Mouse (Mus musculus) lung, embryonic 15.5 days (tissue): Measurements from ENCODE around the gene 2300002M23Rik. TPM values are rescaled to one million over a fixed set of nuclear protein-coding genes. Genes with fewer than 3 reads are reported as not detected.

Source experiments
- ATAC-seq: fragments of 200-750 bp; cut with Nextera tagmentation; 2 replicates; pipeline ENCODE4 v1.8.0; 2017; ENCODE audit warnings: moderate number of reproducible peaks, borderline replicate concordance; ENCODE audit not compliant: low FRiP score, low TSS enrichment; ENCODE audit errors: extremely low read depth
- H3K27ac ChIP-seq: fragments of 300-500 bp; sonication (generic); 2 replicates; pipeline ENCODE4 v1.5.1; 2015; ENCODE audit warnings: moderate library complexity, mild to moderate bottlenecking, inconsistent platforms
- H3K27me3 ChIP-seq: fragments of 300-500 bp; sonication (generic); 2 replicates; pipeline ENCODE4 v1.6.1; 2015; ENCODE audit warnings: inconsistent platforms
- H3K36me3 ChIP-seq: fragments of 300-500 bp; sonication (generic); 2 replicates; pipeline ENCODE4 v1.6.1; 2015; ENCODE audit warnings: inconsistent platforms
- H3K4me1 ChIP-seq: fragments of 300-500 bp; sonication (generic); 2 replicates; pipeline ENCODE4 v1.6.1; 2015; ENCODE audit warnings: inconsistent platforms
- H3K4me2 ChIP-seq: fragments of 300-500 bp; sonication (generic); 2 replicates; pipeline ENCODE4 v1.6.1; 2015; ENCODE audit warnings: inconsistent platforms, mild to moderate bottlenecking, moderate library complexity
- H3K4me3 ChIP-seq: fragments of 300-500 bp; sonication (generic); 2 replicates; pipeline ENCODE4 v1.5.1; 2015; ENCODE audit warnings: mild to moderate bottlenecking, inconsistent platforms
- H3K9ac ChIP-seq: fragments of 300-500 bp; sonication (generic); 2 replicates; pipeline ENCODE4 v1.6.1; 2015; ENCODE audit warnings: inconsistent platforms
- H3K9me3 ChIP-seq: fragments of 300-500 bp; sonication (generic); 2 replicates; pipeline ENCODE4 v1.6.1; 2016; ENCODE audit warnings: inconsistent platforms
- WGBS: fragments of 180-500 bp; shearing (Covaris S2); methylation state at CpG from one replicate; pipeline ENCODE4 v1.1.7; 2015; 5-methylcytosine and 5-hydroxymethylcytosine counted together
- polyA plus RNA-seq: library from polyadenylated mRNA; unstranded; fragments of >200 nt; fragmentation: Nextera tagmentation; extraction: Ambion mirVana; gene quantifications from 2 replicates; pipeline ENCODE4 v1.2.1, GENCODE M21; 2015

Gene 2300002M23Rik
- polyA plus RNA-seq, 1 experiment from 2014 or later: 0.30 TPM

DNA sequence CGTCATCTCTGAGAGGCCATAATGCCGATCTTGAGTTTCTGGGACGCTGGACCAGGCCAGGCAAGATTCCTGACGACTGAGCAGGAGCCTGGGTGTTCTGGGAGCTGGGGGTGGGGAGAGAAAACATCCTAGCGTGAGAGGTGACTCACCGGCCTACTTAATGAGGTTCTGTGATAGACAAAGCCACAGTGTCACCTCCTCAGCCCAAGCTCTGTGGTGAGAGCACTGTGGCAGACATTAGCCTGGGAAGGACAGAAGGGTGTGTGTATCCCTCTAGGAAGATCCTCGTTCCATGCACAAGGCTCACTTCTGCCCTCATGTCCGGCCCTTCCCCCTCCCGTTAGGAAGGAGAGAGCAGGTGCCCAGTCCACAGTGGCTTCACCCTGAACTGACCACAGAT lies 9.9 kb upstream of the 2300002M23Rik start:
- Histone ChIP-seq H3K4me1 (no peaks in the 10 kb centered on the region), H3K36me3 (no peaks in the 10 kb centered on the region), H3K4me2 (no peak overlapping the region), H3K9ac (no peak overlapping the region), H3K27me3 (no peaks in the 10 kb centered on the region), H3K27ac (no peak overlapping the region), H3K4me3 (no peak overlapping the region), H3K9me3 (no peaks in the 10 kb centered on the region)
- no peak for ATAC-seq
- WGBS: 61% methylated on average over 9 of the region's 9 CpGs

DNA sequence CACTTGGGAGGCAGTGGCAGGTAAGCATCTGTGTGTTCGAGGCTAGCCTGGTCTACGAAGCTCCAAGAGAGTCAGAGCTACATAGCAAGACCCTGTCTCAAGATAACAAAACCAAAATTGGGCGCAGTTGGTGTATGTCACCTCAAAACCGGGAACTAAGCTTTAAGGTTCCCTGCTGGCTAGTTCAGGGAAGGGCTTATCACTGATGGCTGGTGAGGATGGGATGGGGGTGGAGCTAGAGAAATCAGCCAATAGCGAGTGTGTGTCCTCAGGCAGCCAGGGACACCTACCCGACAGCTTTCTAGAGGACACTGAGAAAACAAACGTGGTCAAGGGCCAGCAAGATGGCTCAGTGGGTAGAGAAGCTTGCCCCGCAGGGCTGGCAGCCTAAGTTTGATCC lies 9.0 kb upstream of the 2300002M23Rik start:
- H3K4me2 ChIP-seq: no peak overlapping the region
- ATAC-seq: no peak
- H3K36me3 ChIP-seq: no peaks in the 10 kb centered on the region
- no peak overlapping the region for H3K4me3 ChIP-seq
- H3K9me3 ChIP-seq: no peaks in the 10 kb centered on the region
- H3K4me1 ChIP-seq: no peaks in the 10 kb centered on the region
- no peak overlapping the region for H3K27ac ChIP-seq
- WGBS: 55% methylated on average over 8 of the region's 8 CpGs
- no peak overlapping the region for H3K9ac ChIP-seq
- no peaks in the 10 kb centered on the region for H3K27me3 ChIP-seq

DNA sequence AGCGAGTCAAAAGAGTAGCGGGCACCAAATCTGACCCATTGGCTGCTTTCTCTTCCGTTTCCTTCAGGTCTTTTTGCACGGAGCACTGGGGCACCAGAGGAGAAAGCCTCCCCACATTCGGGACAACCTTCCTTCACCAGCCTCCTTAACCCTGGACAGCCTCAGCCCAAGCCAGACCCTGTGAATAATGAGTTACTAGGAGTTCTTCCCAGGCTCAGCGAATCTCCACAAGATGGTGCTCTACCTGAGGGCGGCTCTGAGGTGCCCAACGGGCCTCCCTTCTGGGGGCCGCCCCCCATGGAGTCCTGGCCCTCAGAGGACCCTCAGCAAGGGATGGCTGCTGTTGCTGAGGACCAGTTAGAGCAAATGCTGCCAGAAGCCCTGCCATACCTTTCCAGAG lies 517 bp downstream of the 2300002M23Rik start:
- H3K27ac ChIP-seq: no peak overlapping the region
- H3K36me3 ChIP-seq: no peaks in the 10 kb centered on the region
- H3K4me1 ChIP-seq: peaks cover 10% of the 10 kb centered on the region; the same call in 1 of the 2 replicates
- H3K9ac ChIP-seq: no peak overlapping the region
- WGBS: 21% methylated on average over 9 of the region's 9 CpGs
- no peak for ATAC-seq
- no peaks in the 10 kb centered on the region for H3K9me3 ChIP-seq
- no peak overlapping the region for H3K4me3 ChIP-seq
- no peak overlapping the region for H3K4me2 ChIP-seq
- peaks cover 34% of the 10 kb centered on the region for H3K27me3 ChIP-seq

DNA sequence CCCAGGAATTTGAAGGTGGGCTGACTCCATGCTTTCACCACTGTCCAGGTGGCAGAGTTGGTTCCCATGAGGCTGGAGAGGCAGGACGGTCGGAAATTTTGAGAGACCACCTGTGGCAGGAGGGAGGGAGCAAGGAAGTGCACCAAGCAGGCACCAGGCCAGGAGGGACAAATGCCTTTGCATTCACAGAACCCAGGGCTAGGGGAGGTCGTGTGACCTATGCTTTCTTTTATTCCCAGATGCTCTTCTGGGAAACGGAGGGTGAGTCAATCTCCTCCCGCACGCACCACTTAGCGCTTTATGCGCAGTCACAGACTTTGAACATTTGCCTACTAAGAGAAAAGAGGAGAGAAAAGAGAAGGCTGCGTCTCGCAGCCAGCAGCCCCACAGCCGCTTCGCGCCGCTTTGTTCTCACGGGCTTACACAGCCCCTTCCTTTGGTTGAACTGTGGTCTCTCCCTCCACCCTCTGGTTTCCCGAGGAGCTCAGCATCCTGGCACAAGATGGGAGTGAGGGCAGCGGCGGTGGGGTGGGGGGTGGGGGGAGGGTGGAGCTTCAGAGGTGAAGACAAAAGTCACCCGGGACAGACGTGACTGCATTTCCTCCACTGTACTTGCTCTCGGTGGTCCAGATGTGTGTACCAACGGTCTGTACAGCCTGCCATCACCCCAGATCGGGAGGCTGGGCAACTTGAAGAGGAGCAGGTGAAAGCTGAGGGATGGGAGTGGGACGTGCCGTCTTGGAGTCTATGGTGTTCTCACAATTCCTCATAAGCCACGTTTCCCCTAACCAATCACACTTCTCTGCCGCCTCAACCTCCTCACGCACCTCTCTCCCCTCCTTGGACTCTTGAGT lies 2.1 kb downstream of the 2300002M23Rik start:
- Histone ChIP-seq H3K9me3 (no peaks in the 10 kb centered on the region), H3K4me1 (peaks cover 10% of the 10 kb centered on the region; the same call in 1 of the 2 replicates), H3K4me3 (peak overlapping the region; percentile 21), H3K36me3 (no peaks in the 10 kb centered on the region), H3K9ac (no peak overlapping the region; the same call in 1 of the 2 replicates), H3K27ac (no peak overlapping the region), H3K27me3 (peaks cover 34% of the 10 kb centered on the region), H3K4me2 (peak overlapping the region; percentile 50)
- ATAC-seq: no peak
- WGBS: 3% methylated on average over 28 of the region's 28 CpGs

DNA sequence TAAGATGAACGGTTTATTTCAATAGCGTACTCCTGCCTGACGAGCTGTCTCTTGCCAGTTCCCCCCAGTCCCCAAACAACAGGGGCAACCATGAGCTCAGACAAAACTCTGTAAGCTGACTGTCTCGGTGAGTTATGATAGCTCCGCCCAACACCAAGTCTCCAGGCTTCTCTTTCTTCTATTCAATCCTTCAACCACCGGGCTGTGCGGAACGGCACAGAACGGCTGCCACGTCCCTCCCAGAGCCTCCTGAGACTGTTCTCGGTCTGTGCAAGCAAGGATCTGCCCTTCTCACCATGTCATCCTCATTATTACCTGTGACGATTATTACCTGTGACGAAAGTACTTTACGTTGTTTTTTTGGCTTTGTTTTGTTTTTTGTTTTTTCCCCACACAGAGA lies 3.6 kb downstream of the 2300002M23Rik start:
- H3K27me3 ChIP-seq: peaks cover 34% of the 10 kb centered on the region
- no peak overlapping the region for H3K27ac ChIP-seq
- WGBS: 75% methylated on average over 14 of the region's 14 CpGs
- no peak overlapping the region for H3K4me2 ChIP-seq
- no peak overlapping the region for H3K9ac ChIP-seq
- H3K4me3 ChIP-seq: no peak overlapping the region
- ATAC-seq: no peak
- no peaks in the 10 kb centered on the region for H3K9me3 ChIP-seq
- H3K36me3 ChIP-seq: no peaks in the 10 kb centered on the region
- peaks cover 10% of the 10 kb centered on the region; the same call in 1 of the 2 replicates for H3K4me1 ChIP-seq

DNA sequence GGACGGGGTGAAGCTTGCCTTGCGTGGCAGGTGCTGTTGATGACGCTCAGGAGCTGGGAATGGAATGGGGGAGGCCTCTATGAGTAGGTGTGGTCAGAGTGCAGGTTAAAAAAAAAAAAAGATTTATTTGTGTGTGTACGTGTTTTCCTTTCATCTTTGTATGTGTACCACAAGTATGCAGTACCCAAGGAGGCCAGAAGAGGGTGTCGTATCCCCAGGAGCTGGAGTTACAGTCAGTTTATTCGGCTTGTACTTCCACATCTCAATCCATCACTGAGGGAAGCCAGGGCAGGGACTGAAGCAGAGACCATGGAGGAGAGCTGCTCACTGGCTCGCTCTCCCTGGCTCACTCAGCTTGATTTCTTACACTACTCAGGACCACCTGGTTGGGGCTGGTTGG lies 4.2 kb downstream of the 2300002M23Rik start:
- peaks cover 34% of the 10 kb centered on the region for H3K27me3 ChIP-seq
- no peak overlapping the region for H3K4me3 ChIP-seq
- H3K4me2 ChIP-seq: no peak overlapping the region
- no peak overlapping the region for H3K27ac ChIP-seq
- 95% methylated on average over 7 of the region's 7 CpGs for WGBS
- no peak for ATAC-seq
- no peaks in the 10 kb centered on the region for H3K9me3 ChIP-seq
- no peaks in the 10 kb centered on the region for H3K36me3 ChIP-seq
- H3K9ac ChIP-seq: no peak overlapping the region
- H3K4me1 ChIP-seq: peaks cover 10% of the 10 kb centered on the region; the same call in 1 of the 2 replicates

DNA sequence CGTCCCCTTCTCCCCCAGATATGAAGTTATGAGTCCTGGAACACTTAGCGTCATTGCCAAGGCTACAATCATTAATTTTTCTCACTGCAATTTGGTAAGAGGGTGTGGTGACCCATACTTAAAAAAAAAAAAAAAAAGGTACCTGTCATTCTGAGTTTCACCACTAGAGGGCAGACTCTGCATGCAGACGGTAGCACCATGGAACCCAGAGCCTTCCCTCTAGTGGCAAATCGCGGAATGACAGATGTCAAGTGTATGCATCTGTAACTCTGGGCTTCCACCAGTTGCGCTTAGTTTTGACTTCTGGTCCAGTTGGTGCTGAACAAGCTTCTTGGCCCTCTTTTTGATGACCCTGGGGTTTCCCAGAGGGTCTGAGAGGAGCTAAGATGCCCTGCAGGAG lies 11.0 kb downstream of the 2300002M23Rik start:
- no peak for ATAC-seq
- WGBS: 18% methylated on average over 6 of the region's 6 CpGs
- H3K9ac ChIP-seq: no peak overlapping the region

DNA sequence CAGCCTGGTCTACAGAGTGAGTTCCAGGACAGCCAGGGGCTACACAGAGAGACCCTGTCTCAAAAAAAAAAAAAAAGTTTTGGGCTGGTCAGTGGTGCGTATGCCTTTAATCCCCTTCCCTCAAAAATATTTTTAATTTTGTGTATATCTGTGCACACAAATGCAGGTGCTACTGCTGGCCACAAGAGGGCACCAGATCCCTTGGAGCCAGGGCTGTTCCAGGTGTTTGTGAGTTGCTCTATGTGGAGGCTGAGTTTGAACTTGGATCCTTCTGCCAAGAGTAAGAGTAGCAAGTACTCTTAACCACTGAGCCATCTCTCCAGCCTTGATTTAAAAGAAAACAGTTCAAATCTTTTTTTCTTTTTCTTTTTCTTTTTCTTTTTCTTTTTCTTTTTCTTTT lies 15.7 kb downstream of the 2300002M23Rik start:
- WGBS: 83% methylated on average over 1 of the region's 1 CpGs
- H3K4me1 ChIP-seq: no peaks in the 10 kb centered on the region
- H3K9me3 ChIP-seq: no peaks in the 10 kb centered on the region
- H3K27ac ChIP-seq: no peak overlapping the region
- no peak overlapping the region for H3K4me3 ChIP-seq
- H3K9ac ChIP-seq: no peak overlapping the region
- no peak for ATAC-seq
- no peaks in the 10 kb centered on the region for H3K36me3 ChIP-seq
- H3K27me3 ChIP-seq: no peaks in the 10 kb centered on the region
- H3K4me2 ChIP-seq: no peak overlapping the region

More for the DNA sequence above, 11.0 kb downstream of the 2300002M23Rik start:
- Histone ChIP-seq H3K36me3 (no peaks in the 10 kb centered on the region), H3K4me3 (no peak overlapping the region), H3K4me1 (no peaks in the 10 kb centered on the region), H3K27me3 (peaks cover 4% of the 10 kb centered on the region; the same call in 1 of the 2 replicates), H3K9me3 (no peaks in the 10 kb centered on the region), H3K4me2 (no peak overlapping the region), H3K27ac (no peak overlapping the region)

DNA sequence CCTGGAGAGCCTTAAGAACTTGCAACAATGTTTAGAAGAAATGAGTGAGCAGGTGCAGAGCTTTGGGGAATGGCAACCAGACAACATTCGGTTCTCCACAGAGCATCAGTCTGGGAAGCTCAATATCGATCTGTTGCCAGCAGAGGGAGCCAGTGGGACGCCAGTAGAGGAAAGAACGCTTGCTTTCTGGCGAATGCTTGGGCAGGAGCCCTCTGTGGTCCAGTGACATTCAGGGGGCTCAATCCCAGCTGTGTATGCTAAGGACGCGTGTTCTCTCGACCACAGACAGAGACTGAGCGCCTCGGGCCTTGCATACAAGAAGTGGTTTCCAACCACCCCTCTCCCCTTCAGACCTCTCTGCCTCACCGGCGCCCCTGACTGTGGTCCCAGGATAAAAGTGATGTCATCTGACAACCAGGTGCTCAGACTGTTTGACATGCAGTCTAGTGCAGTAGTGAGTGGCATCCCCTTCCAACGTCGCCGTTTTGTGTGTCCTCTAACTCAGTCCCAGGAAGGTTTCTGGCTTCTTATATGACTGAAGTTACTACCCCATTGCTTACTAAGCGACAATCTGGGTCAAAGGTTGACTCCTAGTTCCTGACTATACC lies 17.2 kb downstream of the 2300002M23Rik start:
- WGBS: 11% methylated on average over 16 of the region's 16 CpGs
- Histone ChIP-seq H3K27me3 (no peaks in the 10 kb centered on the region), H3K9me3 (no peaks in the 10 kb centered on the region), H3K4me1 (no peaks in the 10 kb centered on the region), H3K36me3 (no peaks in the 10 kb centered on the region), H3K27ac (no peak overlapping the region), H3K4me2 (peak overlapping the region; percentile 31), H3K4me3 (no peak overlapping the region), H3K9ac (no peak overlapping the region)
- 0 out of 2 replicates have a peak, but pooled peaks have one; percentile 27 for ATAC-seq

DNA sequence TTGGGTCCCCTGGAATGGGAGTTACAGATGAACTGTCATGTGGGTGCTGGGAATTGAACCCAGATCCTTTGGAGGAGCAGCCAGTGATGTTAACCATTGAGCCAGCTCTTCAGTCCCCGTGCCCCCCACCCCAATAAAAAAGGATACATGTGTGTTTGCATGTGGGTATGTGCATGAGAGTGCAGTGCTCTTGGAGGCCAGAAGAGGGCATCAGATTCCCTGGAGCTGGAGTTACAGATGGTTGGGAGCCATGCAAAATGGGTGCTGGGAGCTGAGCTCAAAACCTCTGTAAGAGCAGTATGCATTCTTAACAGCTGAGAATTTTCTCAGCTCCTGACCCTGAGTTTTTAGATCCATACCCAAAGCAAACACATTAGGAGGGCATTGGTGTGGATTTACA lies 20.0 kb downstream of the 2300002M23Rik start:
- Histone ChIP-seq H3K9me3 (no peaks in the 10 kb centered on the region), H3K36me3 (no peaks in the 10 kb centered on the region), H3K27ac (no peak overlapping the region), H3K4me3 (no peak overlapping the region), H3K9ac (no peak overlapping the region), H3K4me1 (no peaks in the 10 kb centered on the region), H3K4me2 (no peak overlapping the region), H3K27me3 (no peaks in the 10 kb centered on the region)
- WGBS: 71% methylated on average over 1 of the region's 1 CpGs
- no peak for ATAC-seq

DNA sequence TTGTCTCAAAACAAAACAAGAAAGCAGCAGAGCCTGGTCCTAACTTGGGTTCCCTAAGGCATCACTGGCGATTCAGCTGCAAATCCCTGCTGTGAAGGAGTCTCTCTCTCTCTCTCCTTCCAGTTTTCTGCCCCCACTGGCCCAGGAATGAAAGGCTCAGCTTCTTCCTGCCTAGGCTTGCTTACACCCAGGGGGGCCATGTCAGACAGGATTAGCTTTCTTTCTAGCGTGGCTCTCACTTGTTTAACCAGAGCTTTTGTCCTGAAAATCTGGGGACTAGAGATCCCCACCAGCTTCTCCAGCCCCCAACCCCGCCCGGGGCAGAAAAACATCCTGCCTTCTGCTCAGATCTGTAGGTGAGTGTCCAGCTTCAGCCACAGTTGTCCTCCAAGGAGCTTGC lies 21.1 kb downstream of the 2300002M23Rik start:
- no peaks in the 10 kb centered on the region for H3K9me3 ChIP-seq
- 29% methylated on average over 4 of the region's 4 CpGs for WGBS
- no peaks in the 10 kb centered on the region for H3K36me3 ChIP-seq
- H3K9ac ChIP-seq: no peak overlapping the region
- H3K27me3 ChIP-seq: no peaks in the 10 kb centered on the region
- no peak overlapping the region for H3K4me2 ChIP-seq
- no peak overlapping the region for H3K27ac ChIP-seq
- no peak for ATAC-seq
- no peak overlapping the region for H3K4me3 ChIP-seq
- no peaks in the 10 kb centered on the region for H3K4me1 ChIP-seq
